Comparison of ENCODE assay signal across 9 mouse cellular contexts in the genomic region with DNA sequence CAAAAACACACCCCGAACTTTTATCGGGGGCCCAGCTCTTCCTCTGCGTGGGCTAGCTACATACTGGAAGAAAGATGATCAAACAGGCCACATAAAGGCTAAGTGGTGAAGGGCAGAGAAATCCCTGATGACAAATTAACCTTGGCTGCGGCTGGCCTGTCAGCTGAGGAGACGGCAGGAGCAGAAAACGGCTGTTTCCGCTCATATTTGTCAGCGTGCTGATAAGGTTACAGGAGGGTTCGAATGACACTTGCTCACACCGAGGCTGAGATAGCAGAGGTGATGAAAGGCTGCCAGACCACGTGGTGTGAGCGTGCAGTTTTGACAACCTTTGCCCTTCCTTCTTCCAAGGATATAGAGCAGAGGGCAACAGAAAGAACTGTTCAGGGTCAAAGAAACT. TPM values are rescaled to one million over a fixed set of nuclear protein-coding genes. Genes with fewer than 3 reads are reported as not detected.
DNase-seq lines count a peak whose midpoint lies in the region; ATAC-seq lines count a peak whose summit lies in the region.
"Had no signal": no experiment of that assay in that cellular context is flagged by ENCODE, and none has a peak within 500 bp of the region (broad histone marks: within the 10 kb centered on the region; RNA-seq: fewer than 3 reads in every experiment).

No protein-coding gene starts in this region.

- H3K4me1 ChIP-seq in liver, embryonic 15.5 days (replicated peaks): peaks cover 82% of the 10 kb centered on the region

- no peaks in the 10 kb centered on the region for H3K27me3 ChIP-seq in liver, embryonic 15.5 days
- H3K27me3 ChIP-seq: CH12.LX had no signal

- peak overlapping the region; percentile 64 for H3K4me2 ChIP-seq in liver, embryonic 15.5 days

- DNase-seq in heart, adult 18-20 months: peak; percentile 38 to 43
- no peak for DNase-seq in heart, postnatal 25 days (ENCODE audit: low spot score)
- DNase-seq in embryo, embryonic 10.5 days (ENCODE audit: low spot score): peak; percentile 70
- no peak for DNase-seq in urinary bladder, postnatal 10 days (ENCODE audit: low spot score)
- DNase-seq in left cerebral cortex, adult 9 months (ENCODE audit: low spot score in 2 of 2): no peak
- DNase-seq in cerebellum, postnatal 25 days: no peak

- intact Hi-C loops in heart, postnatal 25 days (cut with DNase I): no loop called here

- H3K36me3 ChIP-seq in liver, embryonic 15.5 days (replicated peaks): peaks cover 89% of the 10 kb centered on the region

- 2% methylated on average over 12 of the region's 12 CpGs for WGBS in liver, embryonic 15.5 days (ENCODE audit: insufficient replicate concordance)

- no peaks in the 10 kb centered on the region for H3K9me3 ChIP-seq in liver, embryonic 15.5 days (replicated peaks)

- peak overlapping the region; percentile 30 for H3K4me3 ChIP-seq in liver, embryonic 15.5 days (replicated peaks)

- ATAC-seq in inflammation-experienced regulatory T-cells, adult 6 months: peak; percentile 58
- ATAC-seq in liver, embryonic 15.5 days (ENCODE audit: insufficient read depth): peak; percentile 84

- H3K9ac ChIP-seq in liver, embryonic 15.5 days: peak overlapping the region; percentile 57

- H3K27ac ChIP-seq in liver, embryonic 15.5 days (replicated peaks): peak overlapping the region; percentile 96

RNA-seq across cellular contexts. Expression of a gene that starts 19.3 kb away (rescaled TPM):
- 1 to 10 TPM in 1 of 2 experiments, under 1 TPM in 1; 0.87 to 1.1 TPM for total RNA-seq in heart, adult 18-20 months (2021)
- total RNA-seq in heart, postnatal 25 days (2021): under 1 TPM; 0.59 to 0.62 TPM
- polyA plus RNA-seq in inflammation-experienced regulatory T-cells, adult 6 months (2017; shearing (Covaris generic)): 1 to 10 TPM in 2 of 3 experiments, under 1 TPM in 1; 0.52 to 1.6 (median 1.3) TPM
- polyA plus RNA-seq in liver, embryonic 15.5 days (2015; fragmentation: Nextera tagmentation; extraction: Ambion mirVana): 41.8 and 42.3 TPM in 2 replicates

Comparison
In these comparisons a context has a peak if more than half of its experiments do, and no peak if none do; other contexts are left out.
1. DNase-seq: peak in heart, adult 18-20 months (2 of 2) and embryo, embryonic 10.5 days (single experiment); none in heart, postnatal 25 days (single experiment), urinary bladder, postnatal 10 days (single experiment), left cerebral cortex, adult 9 months (0 of 2) and cerebellum, postnatal 25 days (0 of 2).